Mouse (Mus musculus) C2C12 (cell line): ENCODE results near the gene Cdc42ep5. TPM values are rescaled to one million over a fixed set of nuclear protein-coding genes. Genes with fewer than 3 reads are reported as not detected.
A peak's percentile ranks its signal among the peaks of the same experiment; 100 is the strongest.

Experiments
- H3K27me3 ChIP-seq: one replicate; pipeline ENCODE4 v1.6.1; 2011; ENCODE audit not compliant: control insufficient read depth, insufficient read depth, insufficient read length
- H3K36me3 ChIP-seq: one replicate; pipeline ENCODE4 v1.6.1; 2011; ENCODE audit not compliant: control insufficient read depth, insufficient read depth
- H3K4me3 ChIP-seq: one replicate; pipeline ENCODE4 v1.5.1; 2011; ENCODE audit warnings: mild to moderate bottlenecking, control low read depth; ENCODE audit not compliant: poor library complexity, insufficient read depth, severe bottlenecking
- H3K79me2 ChIP-seq: one replicate; pipeline ENCODE4 v1.6.1; 2011; ENCODE audit not compliant: control insufficient read depth, insufficient read depth
- H3K79me3 ChIP-seq: one replicate; pipeline ENCODE4 v1.6.1; 2011; ENCODE audit warnings: low read depth, control low read depth
- H3ac ChIP-seq: one replicate; pipeline ENCODE3; 2011; ENCODE audit warnings: low read depth; ENCODE audit not compliant: control insufficient read depth, insufficient read length
- CEBPB ChIP-seq: IDR thresholded peaks from one replicate; pipeline ENCODE4 v1.6.1; 2011; ENCODE audit warnings: low read depth, mild to moderate bottlenecking, control low read depth, moderate library complexity
- CTCF ChIP-seq: IDR thresholded peaks from one replicate; pipeline ENCODE4 v1.5.1; 2011; ENCODE audit not compliant: control insufficient read depth, insufficient read depth, insufficient read length
- FOSL1 ChIP-seq: IDR thresholded peaks from one replicate; pipeline ENCODE4 v1.8.0; 2011; ENCODE audit warnings: mild to moderate bottlenecking, low read length; ENCODE audit not compliant: poor library complexity, insufficient read depth, severe bottlenecking
- MAX ChIP-seq: IDR thresholded peaks from one replicate; pipeline ENCODE4 v1.6.1; 2011; ENCODE audit warnings: mild to moderate bottlenecking, control low read depth
- MYOD1 ChIP-seq: IDR thresholded peaks from one replicate; pipeline ENCODE4 v1.6.1; 2011; ENCODE audit warnings: low read depth; ENCODE audit not compliant: control insufficient read depth, insufficient read length
- MYOG ChIP-seq: IDR thresholded peaks from one replicate; pipeline ENCODE4 v1.6.1; 2011; ENCODE audit not compliant: control insufficient read depth, insufficient read length; ENCODE audit errors: extremely low read depth
- USF1 ChIP-seq: IDR thresholded peaks from one replicate; pipeline ENCODE4 v1.6.1; 2011; ENCODE audit warnings: low read depth, mild to moderate bottlenecking, control low read depth, moderate library complexity
- polyA plus RNA-seq: library from polyadenylated mRNA; unstranded; fragments of >200 nt; fragmentation: generic; extraction: Trizol; gene quantifications from one replicate; pipeline ENCODE4 v1.2.1, GENCODE M21; 2012; ENCODE audit warnings: missing spikeins

Gene Cdc42ep5
- polyA plus RNA-seq, 1 experiment: 26.1 TPM

DNA sequence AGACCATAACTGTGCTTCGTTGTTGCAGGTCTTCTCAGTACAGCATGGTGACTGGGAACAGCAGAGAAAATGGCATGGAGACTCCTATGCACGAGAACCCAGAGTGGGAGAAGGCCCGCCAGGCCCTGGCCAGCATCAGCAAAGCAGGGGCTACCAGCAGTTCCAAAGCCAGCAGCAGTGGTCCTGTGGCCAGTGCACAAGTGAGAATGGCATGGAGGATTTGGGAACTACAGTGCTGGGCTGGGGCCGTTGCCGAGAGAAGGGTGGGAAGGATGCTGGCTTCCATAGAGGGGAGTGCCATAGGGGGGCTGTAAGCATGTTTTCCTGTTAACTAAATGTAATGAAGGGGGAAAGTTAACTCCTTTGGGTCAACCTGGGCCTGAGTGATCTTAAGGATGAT lies 25.3 kb downstream of the Cdc42ep5 start:
- Histone ChIP-seq H3ac (no peak overlapping the region), H3K36me3 (peaks cover 56% of the 10 kb centered on the region), H3K79me2 (peaks cover 60% of the 10 kb centered on the region), H3K27me3 (no peaks in the 10 kb centered on the region), H3K79me3 (peaks cover 34% of the 10 kb centered on the region), H3K4me3 (no peak overlapping the region)
- TF ChIP-seq MYOD1: no peak
- no peak for TF ChIP-seq MAX
- TF ChIP-seq CEBPB: no peak
- no peak for TF ChIP-seq FOSL1
- TF ChIP-seq CTCF: no peak
- no peak for TF ChIP-seq USF1
- TF ChIP-seq MYOG: no peak

DNA sequence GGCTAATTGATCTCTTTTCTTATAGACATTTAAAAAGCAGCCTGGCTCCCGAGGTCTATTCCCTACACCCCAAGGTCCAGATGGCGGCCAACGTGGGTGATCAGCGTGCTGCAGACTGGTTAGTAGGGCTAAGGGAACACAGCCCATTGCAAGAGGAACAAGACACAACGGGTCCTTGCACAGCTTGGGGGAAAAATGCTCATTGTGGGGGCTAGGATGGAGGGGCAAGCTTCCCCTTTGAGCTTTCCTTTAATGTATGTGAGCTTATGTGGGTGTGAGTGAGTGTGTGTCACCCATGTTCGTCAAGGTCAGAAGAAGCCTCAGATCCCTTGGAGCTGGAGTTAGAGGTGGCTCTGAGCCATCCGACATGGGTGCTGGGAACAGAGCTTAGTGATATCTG lies 26.0 kb downstream of the Cdc42ep5 start:
- Histone ChIP-seq H3K27me3 (no peaks in the 10 kb centered on the region), H3K4me3 (no peak overlapping the region), H3K36me3 (peaks cover 48% of the 10 kb centered on the region), H3K79me3 (peaks cover 35% of the 10 kb centered on the region), H3ac (no peak overlapping the region), H3K79me2 (peaks cover 60% of the 10 kb centered on the region)
- no peak for TF ChIP-seq MAX
- TF ChIP-seq FOSL1: no peak
- TF ChIP-seq MYOD1: no peak
- no peak for TF ChIP-seq USF1
- TF ChIP-seq CEBPB: no peak
- TF ChIP-seq CTCF: no peak
- no peak for TF ChIP-seq MYOG

DNA sequence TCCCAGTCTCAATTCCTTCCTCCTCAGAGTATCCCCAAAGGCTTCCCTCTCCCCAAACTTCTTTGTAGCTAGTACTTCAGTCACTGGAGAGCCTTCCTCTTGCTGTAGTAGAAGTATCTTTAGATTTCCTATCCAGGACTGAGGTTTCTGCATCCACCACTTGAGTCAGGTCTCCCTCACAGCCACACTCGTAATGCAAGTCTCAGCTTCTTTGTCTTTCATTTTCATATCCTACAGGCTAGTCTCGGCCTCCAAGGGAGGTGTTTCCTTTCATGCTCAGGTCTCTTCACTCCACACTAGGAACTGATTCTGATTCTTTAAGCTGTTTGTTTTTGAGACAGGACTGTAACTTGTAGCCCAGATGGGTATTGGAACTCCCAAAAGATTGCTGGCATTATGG lies 26.5 kb downstream of the Cdc42ep5 start:
- Histone ChIP-seq H3K79me2 (peaks cover 60% of the 10 kb centered on the region), H3K4me3 (no peak overlapping the region), H3K79me3 (peaks cover 35% of the 10 kb centered on the region), H3K27me3 (no peaks in the 10 kb centered on the region), H3K36me3 (peaks cover 48% of the 10 kb centered on the region), H3ac (no peak overlapping the region)
- TF ChIP-seq CTCF: no peak
- no peak for TF ChIP-seq FOSL1
- no peak for TF ChIP-seq MAX

DNA sequence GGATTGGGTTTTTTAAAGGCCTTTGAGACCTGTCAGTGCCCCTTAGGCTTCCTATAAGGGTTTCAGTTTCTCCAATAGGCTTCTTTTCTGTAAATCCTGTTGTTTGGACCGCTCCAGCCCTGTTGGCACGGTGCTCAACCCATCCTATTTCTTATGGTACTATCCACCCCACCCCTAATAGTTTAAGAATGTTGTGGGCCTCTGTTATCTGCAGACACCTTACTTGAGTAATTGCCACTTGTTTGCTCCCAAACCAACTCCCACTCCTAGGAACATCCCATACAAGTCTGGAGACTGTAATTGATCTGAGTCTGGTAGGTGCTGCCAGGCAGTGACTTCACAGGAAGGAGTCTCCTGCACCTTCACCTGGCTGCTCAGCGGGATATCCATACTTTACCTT lies 26.9 kb downstream of the Cdc42ep5 start:
- peak overlapping the region; percentile 68 for H3ac ChIP-seq
- peaks cover 43% of the 10 kb centered on the region for H3K36me3 ChIP-seq
- peaks cover 35% of the 10 kb centered on the region for H3K79me3 ChIP-seq
- H3K27me3 ChIP-seq: no peaks in the 10 kb centered on the region
- H3K4me3 ChIP-seq: peak overlapping the region; percentile 65
- peaks cover 60% of the 10 kb centered on the region for H3K79me2 ChIP-seq
- no peak for TF ChIP-seq MYOD1
- no peak for TF ChIP-seq USF1
- no peak for TF ChIP-seq CTCF
- no peak for TF ChIP-seq CEBPB
- no peak for TF ChIP-seq MYOG
- TF ChIP-seq FOSL1: no peak
- TF ChIP-seq MAX: no peak

DNA sequence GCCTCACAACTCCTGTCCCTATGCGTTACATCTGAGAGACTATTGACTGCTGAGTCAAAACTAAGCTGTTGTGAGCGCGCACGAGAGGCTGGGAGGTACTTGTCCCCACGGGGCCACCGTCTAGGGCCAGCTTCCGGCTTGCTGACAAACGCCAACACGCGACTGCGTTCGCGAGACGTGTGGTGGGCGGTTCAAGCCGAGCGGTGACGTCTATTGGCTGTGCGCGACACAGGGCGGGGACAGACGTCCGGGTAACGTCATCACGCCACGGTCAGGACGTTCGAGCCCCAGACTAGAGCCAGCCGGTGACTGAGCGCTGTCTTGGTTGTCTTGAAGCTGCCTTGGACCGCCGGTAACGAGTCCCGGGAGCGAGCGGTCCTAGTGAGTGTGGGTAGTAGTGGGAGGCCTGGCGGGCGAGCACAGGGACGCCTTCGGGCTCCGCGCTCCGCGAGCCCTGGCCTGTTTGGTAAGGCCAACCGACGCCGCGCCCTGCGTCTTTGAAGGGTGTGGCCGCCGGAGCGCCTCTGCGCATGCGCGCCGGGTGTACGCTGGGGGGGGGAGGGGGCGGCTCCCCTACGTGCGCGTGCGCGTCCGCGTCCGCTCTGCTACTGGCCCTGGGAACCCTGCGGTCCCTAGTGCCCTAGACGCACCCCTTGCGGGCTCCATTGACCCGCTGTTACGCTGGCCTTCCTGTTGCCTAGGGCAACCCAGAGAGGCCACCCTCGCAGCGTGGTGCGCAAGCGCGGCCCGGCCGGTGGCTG lies 27.7 kb downstream of the Cdc42ep5 start, which contains the start of gene Leng8:
TSS of gene Leng8 (plus strand) at position 269 of the 761 bp plus-strand sequence.
- Histone ChIP-seq H3K79me2 (peaks cover 60% of the 10 kb centered on the region), H3K4me3 (peak within 1 kb of the TSS; percentile 65), H3ac (peak within 1 kb of the TSS; percentile 84), H3K27me3 (no peaks in the 10 kb centered on the region), H3K36me3 (peaks cover 35% of the 10 kb centered on the region), H3K79me3 (peaks cover 35% of the 10 kb centered on the region)
- TF ChIP-seq MYOG (no peak), MAX (peak; percentile 79)

DNA sequence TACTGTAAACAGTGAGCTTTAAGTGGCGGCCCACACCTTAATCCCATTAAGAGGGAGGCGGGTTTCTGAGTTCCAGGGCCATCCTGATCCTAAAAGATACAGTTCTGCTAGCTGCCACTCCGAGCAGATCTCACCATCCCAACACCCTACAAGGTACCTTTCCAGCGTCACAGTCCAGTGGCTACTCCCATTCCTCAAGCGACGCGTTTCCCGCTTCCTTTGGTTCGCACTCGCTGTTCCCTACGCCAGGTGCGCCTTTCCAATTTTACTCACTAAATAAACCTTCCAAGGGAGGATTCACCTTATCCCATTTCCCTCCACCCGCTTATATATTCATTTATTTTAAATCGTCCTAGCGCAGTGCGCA lies 28.3 kb downstream of the Cdc42ep5 start:
- Histone ChIP-seq H3K79me2 (peaks cover 60% of the 10 kb centered on the region), H3K4me3 (peak overlapping the region; percentile 65), H3K27me3 (no peaks in the 10 kb centered on the region), H3ac (peak overlapping the region; percentile 69), H3K79me3 (peaks cover 33% of the 10 kb centered on the region), H3K36me3 (peaks cover 30% of the 10 kb centered on the region)
- TF ChIP-seq CEBPB (no peak), CTCF (no peak), MYOD1 (no peak), MYOG (no peak), FOSL1 (no peak), USF1 (no peak), MAX (no peak)
